Mouse (Mus musculus): ENCODE measurements at regions not wholly inside any gene's neighbourhood (a gene's known extent, or its start where the extent isn't known, plus 50 kb on each side); places are given as distances from the start of the nearest gene placed in this dataset.

DNA sequence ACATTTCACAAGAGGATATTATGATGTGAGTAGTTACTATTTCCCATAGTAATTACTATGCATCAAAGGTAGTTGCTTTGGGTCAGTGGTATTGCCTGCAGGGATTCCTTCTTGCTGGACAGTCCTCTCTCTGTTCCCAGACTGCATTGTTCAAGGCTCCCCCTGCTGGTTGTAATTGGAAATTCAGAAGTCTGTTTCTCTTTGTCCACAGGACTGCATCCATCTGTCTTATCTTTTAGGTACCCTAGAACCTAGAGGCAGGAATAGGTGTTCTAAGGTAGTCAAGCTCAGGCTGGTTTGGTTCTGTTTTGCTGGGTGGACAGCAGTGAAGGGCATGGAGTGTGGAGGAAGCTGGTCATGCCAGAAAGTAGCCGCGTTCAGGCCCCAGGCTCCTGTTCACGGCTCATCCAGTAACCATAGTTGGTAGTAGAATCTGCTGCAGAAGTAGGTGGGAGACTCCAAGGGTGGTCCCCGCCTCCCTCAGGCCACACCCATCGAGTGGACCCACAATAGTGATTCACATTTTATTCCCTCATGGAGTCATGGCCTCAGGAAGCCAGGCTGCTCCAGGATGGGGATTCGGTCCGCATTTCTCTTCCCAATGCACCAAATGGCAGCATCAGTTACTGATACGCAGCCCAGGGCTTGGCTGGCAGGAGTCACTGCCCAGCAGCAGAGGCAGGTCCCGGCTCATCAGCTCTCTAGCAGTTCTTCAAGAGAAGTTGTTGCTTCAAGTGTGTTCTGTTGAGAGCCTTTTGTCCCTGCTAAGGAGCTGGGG, 51.7 kb upstream of the Caprin1 start:
- H3K27ac ChIP-seq (ENCODE audit: insufficient read depth, low read depth, low read length), result no peak overlapping the region

DNA sequence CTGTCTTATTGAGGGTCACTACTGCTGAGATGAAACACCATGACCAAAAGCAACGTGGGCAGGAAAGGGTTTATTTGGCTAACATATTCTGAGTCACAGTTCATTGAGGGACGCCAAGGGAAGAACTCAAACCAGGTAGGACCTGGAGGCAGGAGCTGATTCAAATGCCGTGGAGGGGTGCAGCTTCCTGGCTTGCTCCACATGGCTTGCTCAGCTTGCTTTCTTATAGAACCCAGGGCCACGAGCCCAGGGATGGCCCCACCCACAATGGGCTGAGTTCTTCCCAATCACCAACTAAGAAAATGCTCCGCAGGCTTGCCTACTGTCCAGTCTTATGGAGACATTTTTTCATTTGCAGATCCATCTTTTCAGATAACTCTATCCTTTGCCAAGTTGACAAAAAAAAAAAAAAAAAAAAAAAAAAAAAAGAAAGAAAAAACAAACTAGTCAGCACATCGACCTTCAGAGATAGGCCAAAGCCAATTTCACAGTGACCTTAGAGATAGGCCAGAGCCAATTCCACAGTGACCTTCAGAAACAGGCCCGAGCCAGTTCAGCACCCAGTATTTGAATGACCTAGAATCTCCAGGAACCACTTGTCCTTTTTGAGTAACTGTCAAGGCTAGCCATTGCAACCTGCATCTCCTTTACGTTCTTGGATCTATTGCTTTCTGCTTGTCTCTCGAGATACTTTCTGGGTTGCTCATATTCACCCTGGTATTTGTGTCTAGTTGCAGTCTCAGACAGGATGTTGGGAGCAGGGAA, 52.5 kb upstream of the Caprin1 start:
- H3K4me3 ChIP-seq (ENCODE audit: insufficient read depth, low read length), result no peak overlapping the region
- no peak overlapping the region for H3K27ac ChIP-seq (ENCODE audit: insufficient read depth, low read depth, low read length)
- TF ChIP-seq CTCF (IDR thresholded peaks at IDR 0.05; ENCODE audit: low read depth, low read length), result no peak
- TF ChIP-seq POLR2A (IDR thresholded peaks at IDR 0.05; ENCODE audit: borderline replicate concordance, low read depth, low read length), result no peak
- H3K4me1 ChIP-seq (ENCODE audit: control insufficient read depth, insufficient read depth, low read length), result no peaks in the 10 kb centered on the region

More for the DNA sequence above, 51.7 kb upstream of the Caprin1 start:
- H3K4me3 ChIP-seq (ENCODE audit: insufficient read depth, low read length), result no peak overlapping the region
- H3K4me1 ChIP-seq (ENCODE audit: control insufficient read depth, insufficient read depth, low read length), result no peaks in the 10 kb centered on the region
- TF ChIP-seq CTCF (IDR thresholded peaks at IDR 0.05; ENCODE audit: low read depth, low read length) (no peak), POLR2A (IDR thresholded peaks at IDR 0.05; ENCODE audit: borderline replicate concordance, low read depth, low read length) (no peak)

DNA sequence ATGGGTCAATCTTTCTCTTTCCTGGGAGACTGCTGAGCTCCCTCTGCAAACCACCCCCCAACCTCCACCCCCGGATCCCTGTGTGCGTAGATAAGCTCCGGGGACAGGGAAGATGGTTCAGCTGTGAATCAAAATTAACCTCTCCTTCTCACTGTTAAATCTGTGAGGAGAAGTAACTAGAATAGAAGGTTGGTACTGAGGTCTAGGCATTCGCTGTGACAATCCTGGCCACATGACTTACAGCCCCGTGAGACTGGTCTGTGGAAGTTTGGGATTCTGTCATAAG, 53.0 kb upstream of the Caprin1 start:
- no peak overlapping the region for H3K4me3 ChIP-seq (ENCODE audit: insufficient read depth, low read length)
- no peaks in the 10 kb centered on the region for H3K4me1 ChIP-seq (ENCODE audit: control insufficient read depth, insufficient read depth, low read length)
- TF ChIP-seq POLR2A (IDR thresholded peaks at IDR 0.05; ENCODE audit: borderline replicate concordance, low read depth, low read length) (no peak), CTCF (IDR thresholded peaks at IDR 0.05; ENCODE audit: low read depth, low read length) (no peak)
- no peak overlapping the region for H3K27ac ChIP-seq (ENCODE audit: insufficient read depth, low read depth, low read length)

DNA sequence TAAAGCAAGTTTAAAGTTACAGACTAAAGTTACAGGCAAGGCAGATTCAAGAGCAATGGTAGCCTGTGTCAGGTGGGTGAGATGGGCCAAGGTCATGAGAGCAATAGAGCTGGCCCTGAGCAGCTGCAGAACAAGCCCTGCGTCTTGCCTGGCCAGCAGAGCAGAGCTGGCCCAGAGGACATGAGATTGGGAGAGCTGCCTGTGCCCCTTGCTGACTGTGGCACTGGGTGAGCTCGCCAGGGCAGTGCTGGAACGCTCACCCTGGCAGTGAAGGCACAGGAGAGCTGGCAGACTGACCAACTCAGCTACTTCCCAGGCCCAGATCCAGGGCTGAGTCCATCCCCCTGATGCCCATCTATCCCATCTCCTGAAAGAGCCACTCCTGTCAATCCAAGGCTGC, 53.7 kb upstream of the Caprin1 start:
- Histone ChIP-seq H3K27ac (ENCODE audit: insufficient read depth, low read depth, low read length) (no peak overlapping the region), H3K4me1 (ENCODE audit: control insufficient read depth, insufficient read depth, low read length) (no peaks in the 10 kb centered on the region), H3K4me3 (ENCODE audit: insufficient read depth, low read length) (no peak overlapping the region)
- TF ChIP-seq CTCF (IDR thresholded peaks at IDR 0.05; ENCODE audit: low read depth, low read length) (no peak), POLR2A (IDR thresholded peaks at IDR 0.05; ENCODE audit: borderline replicate concordance, low read depth, low read length) (no peak)

DNA sequence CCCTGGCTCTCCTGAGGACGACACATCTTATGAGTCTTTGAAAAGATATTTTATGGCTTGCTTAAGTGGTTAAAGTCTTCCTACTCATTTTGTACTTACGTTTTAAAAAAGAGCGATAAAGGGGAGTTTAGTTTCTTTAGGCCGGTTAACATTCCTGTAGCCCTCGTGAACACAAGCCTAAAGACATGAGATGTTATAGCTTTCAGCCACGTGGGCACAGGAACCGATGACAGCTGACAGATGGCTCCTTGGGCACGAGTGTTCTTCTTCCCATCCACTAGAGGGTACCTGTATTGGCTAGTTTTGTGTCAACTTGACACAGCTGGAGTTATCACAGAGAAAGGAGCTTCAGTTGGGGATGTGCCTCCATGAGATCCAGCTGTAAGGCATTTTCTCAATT, 63.8 kb upstream of the Caprin1 start:
- no peak for TF ChIP-seq POLR2A (IDR thresholded peaks at IDR 0.05; ENCODE audit: borderline replicate concordance, low read depth, low read length)
- TF ChIP-seq CTCF (IDR thresholded peaks at IDR 0.05; ENCODE audit: low read depth, low read length), result no peak
- no peak overlapping the region for H3K27ac ChIP-seq (ENCODE audit: insufficient read depth, low read depth, low read length)
- no peak overlapping the region for H3K4me3 ChIP-seq (ENCODE audit: insufficient read depth, low read length)
- H3K4me1 ChIP-seq (ENCODE audit: control insufficient read depth, insufficient read depth, low read length), result peaks cover 2% of the 10 kb centered on the region; the same call in 1 of the 2 replicates

DNA sequence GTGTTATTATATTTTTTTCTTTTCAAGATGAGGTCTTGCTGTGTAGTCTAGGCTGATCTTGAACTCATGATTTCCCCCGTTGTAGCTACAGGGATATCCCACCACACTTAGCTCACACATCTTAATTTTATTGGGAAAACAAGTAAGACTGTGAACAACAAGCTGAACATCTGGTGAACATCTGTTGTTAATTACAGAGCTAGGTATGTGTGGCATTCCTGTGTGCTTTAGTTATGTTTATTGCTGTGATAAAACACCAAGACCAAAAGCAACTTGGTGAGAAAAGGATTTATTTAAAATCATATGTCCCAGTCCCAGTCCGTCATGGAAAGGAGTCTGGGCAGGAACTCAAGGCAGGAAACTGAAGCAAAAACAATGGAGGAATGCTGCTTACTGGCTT, 66.8 kb upstream of the Caprin1 start:
- no peak for TF ChIP-seq POLR2A (IDR thresholded peaks at IDR 0.05; ENCODE audit: borderline replicate concordance, low read depth, low read length)
- TF ChIP-seq CTCF (IDR thresholded peaks at IDR 0.05; ENCODE audit: low read depth, low read length), result no peak
- no peak overlapping the region for H3K27ac ChIP-seq (ENCODE audit: insufficient read depth, low read depth, low read length)
- H3K4me1 ChIP-seq (ENCODE audit: control insufficient read depth, insufficient read depth, low read length), result peaks cover 12% of the 10 kb centered on the region
- no peak overlapping the region for H3K4me3 ChIP-seq (ENCODE audit: insufficient read depth, low read length)

DNA sequence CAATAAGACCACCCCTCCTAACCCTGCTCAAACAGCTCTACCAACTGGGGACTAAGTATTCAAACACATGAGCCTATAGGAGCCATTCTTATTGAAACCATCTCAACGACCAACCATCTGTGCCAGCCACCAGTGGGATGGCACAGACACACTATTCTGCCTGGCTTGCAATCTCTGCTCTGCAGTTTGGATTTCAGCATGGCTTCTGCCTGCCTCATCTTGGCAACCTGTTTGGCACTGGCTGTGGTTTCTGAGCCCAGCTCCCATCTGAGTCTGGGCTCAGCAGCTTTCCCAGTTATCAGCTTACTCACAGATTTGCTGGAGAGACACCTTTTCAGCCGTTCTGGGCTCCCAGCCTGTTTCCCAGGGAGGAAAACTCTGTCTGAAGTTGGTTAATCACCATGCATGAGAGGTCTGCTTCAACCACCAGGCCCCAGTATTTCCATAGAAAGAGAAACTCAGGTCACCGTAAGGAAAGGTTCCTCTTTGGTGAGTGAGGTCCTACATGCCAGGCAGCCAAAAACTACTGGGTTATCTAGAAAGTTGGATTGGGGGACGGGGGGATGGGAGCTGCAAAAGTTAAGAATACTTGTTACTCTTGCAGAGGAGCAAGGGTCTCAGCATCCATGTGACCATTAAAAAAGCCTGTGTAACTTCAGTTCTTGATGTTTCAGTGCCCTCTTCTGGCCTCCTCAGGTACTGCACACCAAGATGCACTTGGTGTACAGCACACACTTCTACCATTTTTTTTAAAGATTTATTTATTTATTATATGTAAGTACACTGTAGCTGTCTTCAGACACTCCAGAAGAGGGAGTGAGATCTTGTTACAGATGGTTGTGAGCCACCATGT, 68.1 kb upstream of the Caprin1 start:
- H3K4me1 ChIP-seq (ENCODE audit: control insufficient read depth, insufficient read depth, low read length), result peaks cover 21% of the 10 kb centered on the region
- TF ChIP-seq CTCF (IDR thresholded peaks at IDR 0.05; ENCODE audit: low read depth, low read length), result no peak
- no peak for TF ChIP-seq POLR2A (IDR thresholded peaks at IDR 0.05; ENCODE audit: borderline replicate concordance, low read depth, low read length)

DNA sequence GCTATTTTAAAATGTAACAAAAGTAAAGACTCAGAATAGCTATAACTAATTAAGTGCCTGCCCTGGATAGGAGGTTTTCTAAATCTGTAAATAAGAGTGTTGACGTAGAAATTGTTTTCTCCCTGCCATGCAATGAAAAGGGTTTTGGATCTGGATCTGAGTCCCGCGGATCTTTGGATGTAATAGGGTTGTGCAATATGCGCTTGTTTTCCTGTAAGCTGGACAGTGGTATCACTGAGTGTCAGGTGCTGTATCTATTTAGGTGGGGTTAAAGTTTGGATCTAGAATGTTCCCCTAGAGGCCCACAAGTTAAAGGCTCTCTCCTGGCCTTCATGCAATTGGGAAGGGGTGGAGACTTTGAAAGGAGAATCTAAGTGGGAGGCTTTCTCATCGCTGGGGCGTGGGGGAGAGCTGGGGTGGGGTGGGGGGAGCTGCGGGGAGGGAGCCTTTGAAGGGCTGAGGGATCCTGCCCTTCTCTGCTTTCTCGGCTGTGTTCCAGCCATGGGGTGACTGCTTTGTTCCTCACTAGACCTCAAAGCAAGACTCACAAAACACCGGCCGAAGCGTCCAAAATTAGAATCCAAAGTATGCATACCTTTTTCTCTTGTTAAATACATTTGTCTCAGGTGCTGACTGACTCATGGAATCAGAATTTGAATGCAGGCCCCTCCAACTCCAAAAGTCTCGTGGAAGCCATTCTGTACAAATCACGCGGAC, 70.0 kb upstream of the Caprin1 start:
- H3K27ac ChIP-seq (ENCODE audit: insufficient read depth, low read depth, low read length), result no peak overlapping the region
- TF ChIP-seq POLR2A (IDR thresholded peaks at IDR 0.05; ENCODE audit: borderline replicate concordance, low read depth, low read length) (no peak), CTCF (IDR thresholded peaks at IDR 0.05; ENCODE audit: low read depth, low read length) (no peak)
- peaks cover 23% of the 10 kb centered on the region for H3K4me1 ChIP-seq (ENCODE audit: control insufficient read depth, insufficient read depth, low read length)
- no peak overlapping the region for H3K4me3 ChIP-seq (ENCODE audit: insufficient read depth, low read length)

More for the DNA sequence above, 68.1 kb upstream of the Caprin1 start:
- no peak overlapping the region for H3K4me3 ChIP-seq (ENCODE audit: insufficient read depth, low read length)
- H3K27ac ChIP-seq (ENCODE audit: insufficient read depth, low read depth, low read length), result no peak overlapping the region

DNA sequence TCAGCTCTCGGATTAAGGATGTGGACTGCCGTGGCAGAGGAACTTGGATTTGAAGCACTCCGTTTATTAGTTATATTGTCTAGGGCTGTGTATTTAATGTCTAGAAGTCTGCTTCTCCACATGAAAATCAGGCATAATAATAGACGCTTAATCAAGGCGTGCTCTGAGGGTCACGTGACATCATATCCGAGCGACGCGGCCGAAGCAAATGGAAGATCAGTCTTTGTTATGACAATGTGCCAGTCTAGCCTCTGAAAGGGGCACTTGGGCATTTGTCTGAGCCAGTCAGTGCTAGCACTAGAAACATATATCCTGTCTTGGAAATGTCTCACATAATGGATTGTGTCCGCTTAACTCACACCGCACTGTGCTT, 70.5 kb upstream of the Caprin1 start:
- TF ChIP-seq POLR2A (IDR thresholded peaks at IDR 0.05; ENCODE audit: borderline replicate concordance, low read depth, low read length) (no peak), CTCF (IDR thresholded peaks at IDR 0.05; ENCODE audit: low read depth, low read length) (no peak)
- Histone ChIP-seq H3K27ac (ENCODE audit: insufficient read depth, low read depth, low read length) (no peak overlapping the region), H3K4me3 (ENCODE audit: insufficient read depth, low read length) (no peak overlapping the region), H3K4me1 (ENCODE audit: control insufficient read depth, insufficient read depth, low read length) (peaks cover 23% of the 10 kb centered on the region)

Measured in bone marrow macrophage, adult 2 months (primary cell).